In genomic region chr14:58018869-58019268, GRCm38 (mm10) we compare ENCODE assay signal across 10 mouse cellular contexts. TPM values are rescaled to one million over a fixed set of nuclear protein-coding genes. Genes with fewer than 3 reads are reported as not detected.
DNase-seq lines count a peak whose midpoint lies in the region; TF ChIP-seq lines count a peak whose summit lies in the region.
"Had no signal": no experiment of that assay in that cellular context is flagged by ENCODE, and none has a peak within 500 bp of the region (broad histone marks: within the 10 kb centered on the region; RNA-seq: fewer than 3 reads in every experiment).

No protein-coding gene starts in this region.

- no peaks in the 10 kb centered on the region for H3K4me1 ChIP-seq in lung, adult 2 months (ENCODE audit: control insufficient read depth, insufficient read depth, low read length)
- no peaks in the 10 kb centered on the region for H3K4me1 ChIP-seq in embryonic fibroblast, embryonic 13.5 days (ENCODE audit: control insufficient read depth, insufficient read depth, low read length)
- H3K4me1 ChIP-seq in small intestine, adult 2 months (ENCODE audit: control insufficient read depth, insufficient read depth, insufficient read length, low read length) = no peaks in the 10 kb centered on the region
- H3K4me1 ChIP-seq: embryonic facial prominence, embryonic 13.5 days; hindbrain, embryonic 15.5 days had no signal

- no peak overlapping the region for H3K4me3 ChIP-seq in lung, adult 2 months (replicated peaks; ENCODE audit: extremely low read depth, low read depth, low read length)
- H3K4me3 ChIP-seq in embryonic fibroblast, embryonic 13.5 days (ENCODE audit: insufficient read depth, low read length) = no peak overlapping the region
- H3K4me3 ChIP-seq in small intestine, adult 2 months (ENCODE audit: low read depth, low read length) = no peak overlapping the region
- H3K4me3 ChIP-seq: embryonic facial prominence, embryonic 13.5 days; hindbrain, embryonic 15.5 days had no signal

- no peaks in the 10 kb centered on the region for H3K27me3 ChIP-seq in small intestine, adult 2 months (ENCODE audit: control insufficient read depth, insufficient read depth, low read length)
- H3K27me3 ChIP-seq: embryonic facial prominence, embryonic 13.5 days; hindbrain, embryonic 15.5 days had no signal

- peak; percentile 25 to 36 for DNase-seq in cerebellum, postnatal 10 days
- DNase-seq in cerebellum, adult 8-10 months = no peak
- DNase-seq in lung, adult 2 months = no peak
- DNase-seq in lung, postnatal 25 days (ENCODE audit: low spot score) = no peak
- DNase-seq in urinary bladder, postnatal 10 days (ENCODE audit: low spot score) = no peak
- no peak for DNase-seq in spleen, adult 18-20 months

- H3K36me3 ChIP-seq in small intestine, adult 2 months (ENCODE audit: control insufficient read depth, insufficient read depth, low read length) = no peaks in the 10 kb centered on the region
- H3K36me3 ChIP-seq: embryonic facial prominence, embryonic 13.5 days; hindbrain, embryonic 15.5 days had no signal

- no peak overlapping the region for H3K27ac ChIP-seq in embryonic fibroblast, embryonic 13.5 days (ENCODE audit: insufficient read depth, low read length)
- no peak overlapping the region for H3K27ac ChIP-seq in small intestine, adult 2 months (ENCODE audit: insufficient read depth, low read depth, low read length)
- H3K27ac ChIP-seq: embryonic facial prominence, embryonic 13.5 days; hindbrain, embryonic 15.5 days had no signal

- 40% methylated on average over 2 of the region's 2 CpGs for WGBS in lung, adult 2 months
- WGBS in small intestine, adult 2 months = 42% methylated on average over 2 of the region's 2 CpGs

- no peak for TF ChIP-seq POLR2A in lung, adult 2 months (IDR thresholded peaks at IDR 0.05; ENCODE audit: borderline replicate concordance, extremely low read depth, low read depth, low read length)
- no peak for TF ChIP-seq POLR2A in embryonic fibroblast, embryonic 13.5 days (IDR thresholded peaks at IDR 0.05; ENCODE audit: low read depth, low read length)
- TF ChIP-seq POLR2A in small intestine, adult 2 months (IDR thresholded peaks at IDR 0.05; ENCODE audit: low read depth, low read length) = no peak

- TF ChIP-seq CTCF in lung, adult 2 months (IDR thresholded peaks at IDR 0.05; ENCODE audit: insufficient read depth, low read length) = peak; percentile 51; the same call in 1 of the 2 replicates
- peak; percentile 70; the same call in 1 of the 2 replicates for TF ChIP-seq CTCF in embryonic fibroblast, embryonic 13.5 days (IDR thresholded peaks at IDR 0.05; ENCODE audit: borderline replicate concordance, insufficient read depth, low read length)
- peak; percentile 60; the same call in 1 of the 2 replicates for TF ChIP-seq CTCF in small intestine, adult 2 months (IDR thresholded peaks at IDR 0.05; ENCODE audit: extremely low read depth, insufficient read length, insufficient replicate concordance, low read depth, low read length)

RNA-seq across cellular contexts. Expression of gene Micu2, which starts 19.8 kb away (rescaled TPM):
- 17.8 and 22.7 TPM in 2 replicates for polyA plus RNA-seq in lung, adult 2 months (2012; rRNA removed)
- 78.7 and 91.3 TPM in 2 replicates for polyA plus RNA-seq in embryonic fibroblast, embryonic 13.5 days (2011; ENCODE audit: insufficient read length, low read depth, missing spikeins)
- polyA plus RNA-seq in small intestine, adult 2 months (2012; rRNA removed) = 10.7 and 26.8 TPM in 2 replicates

RNA-seq across cellular contexts. Expression of gene Fgf9, which starts 51.5 kb away (rescaled TPM):
- 0.20 TPM in 2 replicates for polyA plus RNA-seq in lung, adult 2 months (2012; rRNA removed)
- 0.60 and 1.4 TPM in 2 replicates for polyA plus RNA-seq in embryonic fibroblast, embryonic 13.5 days (2011; ENCODE audit: insufficient read length, low read depth, missing spikeins)
- 0.14 and 0.62 TPM in 2 replicates for polyA plus RNA-seq in small intestine, adult 2 months (2012; rRNA removed)

Comparison
In these comparisons a context has a peak if more than half of its experiments do, and no peak if none do; other contexts are left out.
1. DNase-seq: peak in cerebellum, postnatal 10 days (2 of 2); none in cerebellum, adult 8-10 months (single experiment), lung, adult 2 months (single experiment), lung, postnatal 25 days (single experiment), urinary bladder, postnatal 10 days (single experiment) and spleen, adult 18-20 months (0 of 2).
2. Peak in every context shown above with its lines, with median percentiles within 50 percentile points of each other: CTCF ChIP-seq.